Mouse (Mus musculus) thymus, postnatal 36 days (tissue): ENCODE measurements around the gene Ankdd1a.
A peak's percentile ranks its signal among the peaks of the same experiment; 100 is the strongest.

Experiments
- DNase-seq, 2 experiments: peaks; one replicate each; pipeline ENCODE4 v3.0.0; 2022; ENCODE audit warnings: mixed read lengths in 2 of 2

Gene Ankdd1a

GRCm38 (mm10) chr9:65541126-65542068, 21.4 kb upstream of the Ankdd1a start:
- peak; percentile 55 to 62 for DNase-seq

GRCm38 (mm10) chr9:65539697-65540096, 19.7 kb upstream of the Ankdd1a start:
- no peak for DNase-seq

- DNase-seq = no peak
These were observed 18.1 kb upstream of the Ankdd1a start for GRCm38 (mm10) chr9:65537901-65538630.

- DNase-seq = peak in 1 of 2 experiments; percentile 20
These were observed 16.5 kb upstream of the Ankdd1a start for GRCm38 (mm10) chr9:65536491-65536890.

- DNase-seq = peak; percentile 32 to 40
These were observed 15.9 kb upstream of the Ankdd1a start for GRCm38 (mm10) chr9:65535789-65536469.

GRCm38 (mm10) chr9:65535191-65535722, 15.3 kb upstream of the Ankdd1a start:
- DNase-seq = peak; percentile 67 to 75

- no peak for DNase-seq
These were observed 14.1 kb upstream of the Ankdd1a start for GRCm38 (mm10) chr9:65534111-65534510.

- DNase-seq = no peak
These were observed 13.0 kb upstream of the Ankdd1a start for GRCm38 (mm10) chr9:65532986-65533385.

- no peak for DNase-seq
These were observed 11.3 kb upstream of the Ankdd1a start for GRCm38 (mm10) chr9:65531283-65531682.

GRCm38 (mm10) chr9:65529659-65530058, 9.7 kb upstream of the Ankdd1a start:
- DNase-seq = no peak

GRCm38 (mm10) chr9:65528417-65529038, 8.5 kb upstream of the Ankdd1a start:
- DNase-seq = no peak

- DNase-seq = no peak
These were observed 5.6 kb upstream of the Ankdd1a start for GRCm38 (mm10) chr9:65525445-65526195.

GRCm38 (mm10) chr9:65523611-65524364, 3.8 kb upstream of the Ankdd1a start:
- peak; percentile 78 to 82 for DNase-seq

- DNase-seq = no peak
These were observed 498 bp upstream of the Ankdd1a start for GRCm38 (mm10) chr9:65520505-65520876.

- no peak for DNase-seq
These were observed 5.1 kb downstream of the Ankdd1a start for GRCm38 (mm10) chr9:65514851-65515261.

- DNase-seq = no peak
These were observed 5.6 kb downstream of the Ankdd1a start for GRCm38 (mm10) chr9:65514431-65514830.

- DNase-seq = no peak
These were observed 7.5 kb downstream of the Ankdd1a start for GRCm38 (mm10) chr9:65512520-65512919.

- DNase-seq = no peak
These were observed 11.5 kb downstream of the Ankdd1a start for GRCm38 (mm10) chr9:65508449-65508848.

GRCm38 (mm10) chr9:65502721-65503505, 17.1 kb downstream of the Ankdd1a start:
- DNase-seq = no peak

- DNase-seq = no peak
These were observed 17.8 kb downstream of the Ankdd1a start for GRCm38 (mm10) chr9:65502146-65502545.
